Comparison of ENCODE assay signal across 10 mouse cellular contexts in genomic region chr13:48672312-48672840, GRCm38 (mm10). TPM values are rescaled to one million over a fixed set of nuclear protein-coding genes. Genes with fewer than 3 reads are reported as not detected.
DNase-seq lines count a peak whose midpoint lies in the region; ATAC-seq lines count a peak whose summit lies in the region.
"Had no signal": no experiment of that assay in that cellular context is flagged by ENCODE, and none has a peak within 500 bp of the region (broad histone marks: within the 10 kb centered on the region; RNA-seq: fewer than 3 reads in every experiment).

No protein-coding gene starts in this region.

- peak overlapping the region; percentile 44 for H3K4me3 ChIP-seq in heart, embryonic 16.5 days (ENCODE audit: low read length)
- H3K4me3 ChIP-seq in hindbrain, embryonic 10.5 days, result peak overlapping the region; percentile 27
- peak overlapping the region; percentile 15; the same call in 1 of the 2 replicates for H3K4me3 ChIP-seq in midbrain, embryonic 13.5 days (replicated peaks)

- H3K36me3 ChIP-seq in heart, embryonic 16.5 days (ENCODE audit: control insufficient read depth, insufficient read depth), result no peaks in the 10 kb centered on the region
- no peaks in the 10 kb centered on the region for H3K36me3 ChIP-seq in hindbrain, embryonic 10.5 days
- H3K36me3 ChIP-seq in midbrain, embryonic 13.5 days, result no peaks in the 10 kb centered on the region

- H3K4me2 ChIP-seq in heart, embryonic 16.5 days (ENCODE audit: low read depth, low read length), result peak overlapping the region; percentile 58
- H3K4me2 ChIP-seq in midbrain, embryonic 13.5 days (replicated peaks), result peak overlapping the region; percentile 32

- H3K27me3 ChIP-seq in heart, embryonic 16.5 days (ENCODE audit: control insufficient read depth, insufficient read depth, low read length), result peaks cover 58% of the 10 kb centered on the region
- H3K27me3 ChIP-seq in hindbrain, embryonic 10.5 days (ENCODE audit: insufficient read depth, poor library complexity, severe bottlenecking), result peaks cover 95% of the 10 kb centered on the region
- peaks cover 91% of the 10 kb centered on the region for H3K27me3 ChIP-seq in midbrain, embryonic 13.5 days

- intact Hi-C loops in heart, postnatal 10 days (cut with DNase I), result no loop called here

- H3K9me3 ChIP-seq in heart, embryonic 16.5 days (replicated peaks; ENCODE audit: control insufficient read depth, low read length), result peaks cover 4% of the 10 kb centered on the region
- 0 out of 2 replicates have a peak, but pooled peaks cover 4% of the 10 kb centered on the region for H3K9me3 ChIP-seq in hindbrain, embryonic 10.5 days
- no peaks in the 10 kb centered on the region for H3K9me3 ChIP-seq in midbrain, embryonic 13.5 days

- peaks cover 13% of the 10 kb centered on the region for H3K4me1 ChIP-seq in heart, embryonic 16.5 days (ENCODE audit: control insufficient read depth, insufficient read depth, low read length)
- H3K4me1 ChIP-seq in hindbrain, embryonic 10.5 days (replicated peaks), result peaks cover 25% of the 10 kb centered on the region
- H3K4me1 ChIP-seq in midbrain, embryonic 13.5 days (replicated peaks), result peaks cover 16% of the 10 kb centered on the region

- 4% methylated on average over 24 of the region's 24 CpGs for WGBS in heart, embryonic 16.5 days
- 1% methylated on average over 24 of the region's 24 CpGs for WGBS in hindbrain, embryonic 10.5 days
- WGBS in midbrain, embryonic 13.5 days, result under 1% methylated on average over 24 of the region's 24 CpGs

- H3K9ac ChIP-seq in heart, embryonic 16.5 days (ENCODE audit: low read length), result peak overlapping the region; percentile 34; the same call in 1 of the 2 replicates
- 0 out of 2 replicates have a peak overlapping the region, but pooled peaks have one; percentile 32 for H3K9ac ChIP-seq in midbrain, embryonic 13.5 days (replicated peaks)

- DNase-seq in heart, postnatal 10 days, result no peak
- DNase-seq in R1 (ENCODE audit: low read depth, low spot score), result peak; percentile 35
- DNase-seq in hindbrain, embryonic 10.5 days (ENCODE audit: low spot score), result no peak
- DNase-seq in cerebellum, postnatal 4 days (ENCODE audit: low spot score in 2 of 2), result no peak
- no peak for DNase-seq in cerebellum, adult 8-10 months
- no peak for DNase-seq in spleen, postnatal 14 days (ENCODE audit: low spot score in 2 of 2)
- DNase-seq: kidney, postnatal 36 days had no signal

- ATAC-seq in heart, embryonic 16.5 days (replicated peaks; ENCODE audit: extremely low read depth, insufficient read depth, low FRiP score), result no peak
- no peak for ATAC-seq in midbrain, embryonic 13.5 days
- ATAC-seq: CD4-positive, CD25-positive, alpha-beta regulatory T cell, adult 4 months had no signal

- H3K27ac ChIP-seq in heart, embryonic 16.5 days (ENCODE audit: low read length), result no peak overlapping the region
- no peak overlapping the region for H3K27ac ChIP-seq in hindbrain, embryonic 10.5 days
- H3K27ac ChIP-seq in midbrain, embryonic 13.5 days, result no peak overlapping the region

RNA-seq across cellular contexts. Expression of gene Barx1, which starts 9.6 kb away (rescaled TPM):
- 0.17 and 0.33 TPM in 2 replicates for polyA plus RNA-seq in heart, embryonic 16.5 days (2015; fragmentation: Nextera tagmentation; extraction: Ambion mirVana)
- not detected for total RNA-seq in heart, postnatal 10 days (2021)
- 2.9 TPM in 2 replicates for polyA plus RNA-seq in hindbrain, embryonic 10.5 days (2016; fragmentation: Nextera tagmentation; extraction: Ambion mirVana)
- 0.15 TPM in 1 of 2 replicates, not detected in the other for polyA plus RNA-seq in midbrain, embryonic 13.5 days (2015; fragmentation: Nextera tagmentation; extraction: Ambion mirVana)
- polyA plus RNA-seq: CD4-positive, CD25-positive, alpha-beta regulatory T cell, adult 4 months had no signal

RNA-seq across cellular contexts. Expression of gene Ptpdc1, which starts 46.9 kb away (rescaled TPM):
- polyA plus RNA-seq in heart, embryonic 16.5 days (2015; fragmentation: Nextera tagmentation; extraction: Ambion mirVana), result 4.8 and 5.2 TPM in 2 replicates
- 1 to 10 TPM; 8.4 TPM for total RNA-seq in heart, postnatal 10 days (2021)
- 7.6 and 9.6 TPM in 2 replicates for polyA plus RNA-seq in hindbrain, embryonic 10.5 days (2016; fragmentation: Nextera tagmentation; extraction: Ambion mirVana)
- 16.1 and 16.5 TPM in 2 replicates for polyA plus RNA-seq in midbrain, embryonic 13.5 days (2015; fragmentation: Nextera tagmentation; extraction: Ambion mirVana)
